Mouse (Mus musculus): Measurements from ENCODE around the gene Meox2. TPM values are rescaled to one million over a fixed set of nuclear protein-coding genes. Genes with fewer than 3 reads are reported as not detected.

Gene Meox2
- 14.6 TPM for polyA plus RNA-seq (2014; fragmentation: Illumina TruSeq; extraction: RNeasy Lipid Tissue Mini Kit (QIAGEN cat#74804); ENCODE audit: low read depth, low replicate concordance)

GRCm38 (mm10) chr12:37108390-37108738 is at the start of gene Meox2:
Gene Meox2 (plus strand): TSS chr12:37108540.

Other genes with a start within 250 kb of the Meox2 start
- 4.6 TPM for gene Agmo, start 133.1 kb downstream of the Meox2 start, polyA plus RNA-seq (2014; fragmentation: Illumina TruSeq; extraction: RNeasy Lipid Tissue Mini Kit (QIAGEN cat#74804); ENCODE audit: low read depth, low replicate concordance)